Mouse (Mus musculus): ENCODE measurements around the gene Eps8l1.

Eps8l1 gene

GRCm38 (mm10) chr7:4478021-4478795 is 17.7 kb downstream of the Eps8l1 start:
- no peak for DNase-seq (ENCODE audit: low spot score)

- DNase-seq (ENCODE audit: low spot score): no peak
Observed at GRCm38 (mm10) chr7:4478796-4479291, 18.4 kb downstream of the Eps8l1 start.

GRCm38 (mm10) chr7:4479674-4480073 is 19.2 kb downstream of the Eps8l1 start:
- no peak for DNase-seq (ENCODE audit: low spot score)

- DNase-seq (ENCODE audit: low spot score): no peak
Observed at GRCm38 (mm10) chr7:4482281-4482680, 21.8 kb downstream of the Eps8l1 start.

GRCm38 (mm10) chr7:4491308-4491707 is 30.8 kb downstream of the Eps8l1 start:
- no peak for DNase-seq (ENCODE audit: low spot score)

GRCm38 (mm10) chr7:4492284-4493224 is 32.1 kb downstream of the Eps8l1 start:
- DNase-seq (ENCODE audit: low spot score): no peak

- no peak for DNase-seq (ENCODE audit: low spot score)
Observed at GRCm38 (mm10) chr7:4493991-4494390, 33.5 kb downstream of the Eps8l1 start.

GRCm38 (mm10) chr7:4496468-4496867 is 36.0 kb downstream of the Eps8l1 start:
- DNase-seq (ENCODE audit: low spot score): no peak

- no peak for DNase-seq (ENCODE audit: low spot score)
Observed at GRCm38 (mm10) chr7:4497271-4497903, 36.9 kb downstream of the Eps8l1 start.

- no peak for DNase-seq (ENCODE audit: low spot score)
Observed at GRCm38 (mm10) chr7:4498251-4498650, 37.8 kb downstream of the Eps8l1 start.

- DNase-seq (ENCODE audit: low spot score): no peak
Observed at GRCm38 (mm10) chr7:4499034-4499433, 38.6 kb downstream of the Eps8l1 start.

- peak; percentile 51 for DNase-seq (ENCODE audit: low spot score)
Observed at GRCm38 (mm10) chr7:4500892-4501471, 40.5 kb downstream of the Eps8l1 start.

GRCm38 (mm10) chr7:4501558-4502397 is 41.3 kb downstream of the Eps8l1 start, which contains the start of gene Ppp1r12c:
Gene Ppp1r12c (minus strand): TSS chr7:4501680.
- DNase-seq (ENCODE audit: low spot score): peak; percentile 91

GRCm38 (mm10) chr7:4502421-4503090 is 42.1 kb downstream of the Eps8l1 start:
- DNase-seq (ENCODE audit: low spot score): no peak

- no peak for DNase-seq (ENCODE audit: low spot score)
Observed at GRCm38 (mm10) chr7:4503100-4503499, 42.6 kb downstream of the Eps8l1 start.

- DNase-seq (ENCODE audit: low spot score): no peak
Observed at GRCm38 (mm10) chr7:4503858-4504257, 43.4 kb downstream of the Eps8l1 start.

- no peak for DNase-seq (ENCODE audit: low spot score)
Observed at GRCm38 (mm10) chr7:4504646-4505435, 44.4 kb downstream of the Eps8l1 start.

GRCm38 (mm10) chr7:4507220-4507619 is 46.7 kb downstream of the Eps8l1 start:
- no peak for DNase-seq (ENCODE audit: low spot score)

GRCm38 (mm10) chr7:4508062-4508738 is 47.7 kb downstream of the Eps8l1 start:
- DNase-seq (ENCODE audit: low spot score): no peak

Data from spleen, adult 12 weeks (tissue).